Mouse (Mus musculus) neural tube, embryonic 10.5 days (tissue): ENCODE results near the gene Frmd4a.
"Not testable (repeated sequence)": the region's sequence is repeated elsewhere in the genome, so short reads cannot be mapped to it uniquely, and the experiment has no call there.

Experiments
- DNase-seq: peaks from one replicate; pipeline ENCODE4 v3.0.0-alpha.2; 2017; ENCODE audit warnings: low spot score; ENCODE audit errors: extremely low spot score

The Frmd4a gene

GRCm38 (mm10) chr2:4332441-4332840 is 314.9 kb downstream of the Frmd4a start:
- no peak for DNase-seq

- DNase-seq: no peak
Measured at GRCm38 (mm10) chr2:4334201-4334600, 316.7 kb downstream of the Frmd4a start.

GRCm38 (mm10) chr2:4334936-4335335 is 317.4 kb downstream of the Frmd4a start:
- DNase-seq: no peak

- DNase-seq: no peak
Measured at GRCm38 (mm10) chr2:4335881-4336280, 318.4 kb downstream of the Frmd4a start.

- not testable (repeated sequence) for DNase-seq
Measured at GRCm38 (mm10) chr2:4338290-4338689, 320.8 kb downstream of the Frmd4a start.

- DNase-seq: no peak
Measured at GRCm38 (mm10) chr2:4339128-4339527, 321.6 kb downstream of the Frmd4a start.

- no peak for DNase-seq
Measured at GRCm38 (mm10) chr2:4339530-4340218, 322.2 kb downstream of the Frmd4a start.

- no peak for DNase-seq
Measured at GRCm38 (mm10) chr2:4340378-4340777, 322.9 kb downstream of the Frmd4a start.

- DNase-seq: no peak
Measured at GRCm38 (mm10) chr2:4341141-4341540, 323.6 kb downstream of the Frmd4a start.

GRCm38 (mm10) chr2:4342005-4342404 is 324.5 kb downstream of the Frmd4a start:
- DNase-seq: no peak

- no peak for DNase-seq
Measured at GRCm38 (mm10) chr2:4344411-4344810, 326.9 kb downstream of the Frmd4a start.

- DNase-seq: no peak
Measured at GRCm38 (mm10) chr2:4346232-4346631, 328.7 kb downstream of the Frmd4a start.

- no peak for DNase-seq
Measured at GRCm38 (mm10) chr2:4346953-4347352, 329.4 kb downstream of the Frmd4a start.

GRCm38 (mm10) chr2:4347782-4348181 is 330.3 kb downstream of the Frmd4a start:
- DNase-seq: no peak

GRCm38 (mm10) chr2:4348509-4348908 is 331.0 kb downstream of the Frmd4a start:
- DNase-seq: no peak

GRCm38 (mm10) chr2:4356812-4357384 is 339.4 kb downstream of the Frmd4a start:
- no peak for DNase-seq

GRCm38 (mm10) chr2:4361981-4362834 is 344.7 kb downstream of the Frmd4a start:
- DNase-seq: no peak

GRCm38 (mm10) chr2:4364908-4365307 is 347.4 kb downstream of the Frmd4a start:
- no peak for DNase-seq

- no peak for DNase-seq
Measured at GRCm38 (mm10) chr2:4368544-4368943, 351.0 kb downstream of the Frmd4a start.

GRCm38 (mm10) chr2:4370499-4370898 is 353.0 kb downstream of the Frmd4a start:
- DNase-seq: no peak

- DNase-seq: no peak
Measured at GRCm38 (mm10) chr2:4371341-4371740, 353.8 kb downstream of the Frmd4a start.

GRCm38 (mm10) chr2:4378844-4379243 is 361.3 kb downstream of the Frmd4a start:
- DNase-seq: no peak
